Mouse (Mus musculus): ENCODE results near the gene Cd83. TPM values are rescaled to one million over a fixed set of nuclear protein-coding genes. Genes with fewer than 3 reads are reported as not detected.

The Cd83 gene
- polyA plus RNA-seq, 1 experiment from 2014 or later: 28.1 TPM

- Histone ChIP-seq H3K4me2 (ENCODE audit: low read length) (no peak overlapping the region), H3K4me1 (ENCODE audit: control insufficient read depth, insufficient read depth, low read length) (no peaks in the 10 kb centered on the region), H3K4me3 (ENCODE audit: low read depth, low read length) (no peak overlapping the region), H3K36me3 (ENCODE audit: control insufficient read depth, insufficient read depth, low read length) (no peaks in the 10 kb centered on the region; the same call in 1 of the 2 replicates), H3K9me3 (replicated peaks; ENCODE audit: control insufficient read depth, low read length, poor library complexity, severe bottlenecking) (no peaks in the 10 kb centered on the region), H3K27ac (ENCODE audit: low read length) (no peak overlapping the region), H3K9ac (ENCODE audit: low read depth, low read length) (no peak overlapping the region), H3K27me3 (ENCODE audit: control insufficient read depth, insufficient read depth, low read depth, low read length) (0 out of 2 replicates have a peak, but pooled peaks cover 3% of the 10 kb centered on the region)
- ATAC-seq: no peak
- WGBS: 91% methylated on average over 4 of the region's 4 CpGs
Observed at GRCm38 (mm10) chr13:43798655-43799054, 14.1 kb downstream of the Cd83 start.

DNA sequence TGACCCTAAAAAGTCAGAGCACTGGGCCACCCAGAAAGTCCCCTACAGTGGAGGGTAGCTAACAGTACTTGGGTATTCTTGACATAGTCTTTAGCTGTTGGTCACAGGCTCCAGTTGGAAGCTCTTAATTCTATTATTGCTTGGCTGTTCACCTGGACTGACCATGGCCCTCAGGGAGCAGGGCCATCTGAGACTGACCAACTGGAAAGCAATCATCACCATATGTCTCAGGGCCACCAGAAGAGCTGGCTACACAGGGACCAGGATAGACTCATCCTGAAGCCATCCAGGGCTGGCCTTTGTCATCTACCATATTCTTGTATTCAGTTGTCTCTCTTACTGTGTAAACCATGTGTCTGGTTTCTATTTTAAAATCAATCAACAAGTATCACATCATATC, 15.6 kb downstream of the Cd83 start:
- H3K9ac ChIP-seq (ENCODE audit: low read depth, low read length): no peak overlapping the region
- H3K9me3 ChIP-seq (replicated peaks; ENCODE audit: control insufficient read depth, low read length, poor library complexity, severe bottlenecking): no peaks in the 10 kb centered on the region
- ATAC-seq: no peak
- H3K4me3 ChIP-seq (ENCODE audit: low read depth, low read length): no peak overlapping the region
- H3K4me2 ChIP-seq (ENCODE audit: low read length): no peak overlapping the region
- no peaks in the 10 kb centered on the region; the same call in 1 of the 2 replicates for H3K36me3 ChIP-seq (ENCODE audit: control insufficient read depth, insufficient read depth, low read length)
- H3K27me3 ChIP-seq (ENCODE audit: control insufficient read depth, insufficient read depth, low read depth, low read length): no peaks in the 10 kb centered on the region
- no peaks in the 10 kb centered on the region for H3K4me1 ChIP-seq (ENCODE audit: control insufficient read depth, insufficient read depth, low read length)
- H3K27ac ChIP-seq (ENCODE audit: low read length): no peak overlapping the region

- Histone ChIP-seq H3K4me3 (ENCODE audit: low read depth, low read length) (no peak overlapping the region), H3K4me2 (ENCODE audit: low read length) (no peak overlapping the region), H3K9me3 (replicated peaks; ENCODE audit: control insufficient read depth, low read length, poor library complexity, severe bottlenecking) (no peaks in the 10 kb centered on the region), H3K27ac (ENCODE audit: low read length) (no peak overlapping the region), H3K36me3 (ENCODE audit: control insufficient read depth, insufficient read depth, low read length) (no peaks in the 10 kb centered on the region; the same call in 1 of the 2 replicates), H3K9ac (ENCODE audit: low read depth, low read length) (no peak overlapping the region), H3K27me3 (ENCODE audit: control insufficient read depth, insufficient read depth, low read depth, low read length) (no peaks in the 10 kb centered on the region), H3K4me1 (ENCODE audit: control insufficient read depth, insufficient read depth, low read length) (peaks cover 6% of the 10 kb centered on the region)
- no peak for ATAC-seq
- WGBS: 80% methylated on average over 3 of the region's 3 CpGs
Observed at GRCm38 (mm10) chr13:43801961-43802360, 17.4 kb downstream of the Cd83 start.

GRCm38 (mm10) chr13:43802361-43803137, 18.0 kb downstream of the Cd83 start:
- H3K4me2 ChIP-seq (ENCODE audit: low read length): no peak overlapping the region
- H3K27me3 ChIP-seq (ENCODE audit: control insufficient read depth, insufficient read depth, low read depth, low read length): no peaks in the 10 kb centered on the region
- H3K9me3 ChIP-seq (replicated peaks; ENCODE audit: control insufficient read depth, low read length, poor library complexity, severe bottlenecking): no peaks in the 10 kb centered on the region
- H3K4me3 ChIP-seq (ENCODE audit: low read depth, low read length): no peak overlapping the region
- H3K27ac ChIP-seq (ENCODE audit: low read length): no peak overlapping the region
- ATAC-seq: no peak
- WGBS: 90% methylated on average over 8 of the region's 8 CpGs
- no peaks in the 10 kb centered on the region; the same call in 1 of the 2 replicates for H3K36me3 ChIP-seq (ENCODE audit: control insufficient read depth, insufficient read depth, low read length)
- no peak overlapping the region for H3K9ac ChIP-seq (ENCODE audit: low read depth, low read length)
- peaks cover 12% of the 10 kb centered on the region for H3K4me1 ChIP-seq (ENCODE audit: control insufficient read depth, insufficient read depth, low read length)

DNA sequence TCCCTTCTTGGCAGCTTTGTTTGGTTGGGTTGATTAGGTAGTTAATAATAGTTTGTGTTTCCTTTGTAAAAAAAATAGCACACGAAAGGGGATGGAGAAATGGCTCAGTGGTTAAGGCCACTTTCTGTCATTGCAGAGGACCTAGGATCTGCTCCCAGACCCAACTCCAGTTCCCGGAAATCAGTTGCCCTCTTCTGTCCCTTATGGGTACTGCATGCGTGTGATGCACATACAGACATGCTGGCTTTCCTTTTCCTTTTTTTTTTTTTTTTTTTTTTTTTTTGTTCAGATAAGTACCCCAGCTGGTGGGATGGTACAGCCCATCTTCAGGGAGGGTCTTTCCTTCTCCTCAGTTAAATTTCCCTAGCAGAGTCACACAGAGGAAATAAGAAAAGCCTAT, 20.1 kb downstream of the Cd83 start:
- Histone ChIP-seq H3K27me3 (ENCODE audit: control insufficient read depth, insufficient read depth, low read depth, low read length) (0 out of 2 replicates have a peak, but pooled peaks cover 2% of the 10 kb centered on the region), H3K4me2 (ENCODE audit: low read length) (no peak overlapping the region), H3K4me3 (ENCODE audit: low read depth, low read length) (no peak overlapping the region), H3K9ac (ENCODE audit: low read depth, low read length) (no peak overlapping the region), H3K27ac (ENCODE audit: low read length) (no peak overlapping the region), H3K9me3 (replicated peaks; ENCODE audit: control insufficient read depth, low read length, poor library complexity, severe bottlenecking) (no peaks in the 10 kb centered on the region), H3K4me1 (ENCODE audit: control insufficient read depth, insufficient read depth, low read length) (peaks cover 12% of the 10 kb centered on the region), H3K36me3 (ENCODE audit: control insufficient read depth, insufficient read depth, low read length) (no peaks in the 10 kb centered on the region; the same call in 1 of the 2 replicates)
- WGBS: 99% methylated on average over 3 of the region's 3 CpGs
- ATAC-seq: no peak

DNA sequence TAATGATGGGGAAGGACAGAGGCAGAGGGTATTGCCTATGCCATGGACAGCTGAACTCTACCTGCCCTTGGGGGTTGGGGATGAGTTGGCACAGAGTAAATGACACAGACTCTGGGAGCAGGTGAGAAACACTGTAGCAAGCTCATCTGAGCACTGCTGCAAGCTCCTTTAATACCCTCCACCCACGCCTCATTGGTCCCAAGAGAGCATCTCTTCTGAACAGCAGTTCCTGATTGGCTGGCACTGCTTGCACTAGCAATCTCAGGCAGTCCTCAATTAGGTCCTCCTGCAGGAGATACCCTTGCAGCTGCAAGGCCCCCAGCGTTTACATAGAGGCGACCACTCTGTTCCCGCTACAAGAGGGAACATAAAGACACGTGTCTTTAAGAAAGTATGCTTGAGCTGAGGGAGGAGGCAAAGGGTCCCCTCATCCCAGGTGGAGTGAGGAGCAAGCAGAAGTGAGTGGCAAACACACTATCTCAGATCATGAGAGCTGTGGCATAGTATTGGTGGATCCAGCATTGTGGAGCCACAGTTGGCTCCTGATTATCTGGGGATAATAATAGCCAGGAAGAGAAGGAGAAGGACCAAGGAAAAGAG, 20.7 kb downstream of the Cd83 start:
- Histone ChIP-seq H3K4me1 (ENCODE audit: control insufficient read depth, insufficient read depth, low read length) (peaks cover 12% of the 10 kb centered on the region), H3K27me3 (ENCODE audit: control insufficient read depth, insufficient read depth, low read depth, low read length) (0 out of 2 replicates have a peak, but pooled peaks cover 2% of the 10 kb centered on the region), H3K36me3 (ENCODE audit: control insufficient read depth, insufficient read depth, low read length) (no peaks in the 10 kb centered on the region; the same call in 1 of the 2 replicates), H3K4me2 (ENCODE audit: low read length) (no peak overlapping the region), H3K9ac (ENCODE audit: low read depth, low read length) (no peak overlapping the region), H3K4me3 (ENCODE audit: low read depth, low read length) (no peak overlapping the region), H3K27ac (ENCODE audit: low read length) (no peak overlapping the region), H3K9me3 (replicated peaks; ENCODE audit: control insufficient read depth, low read length, poor library complexity, severe bottlenecking) (no peaks in the 10 kb centered on the region)
- no peak for ATAC-seq
- WGBS: 92% methylated on average over 5 of the region's 5 CpGs

- no peaks in the 10 kb centered on the region for H3K9me3 ChIP-seq (replicated peaks; ENCODE audit: control insufficient read depth, low read length, poor library complexity, severe bottlenecking)
- H3K27me3 ChIP-seq (ENCODE audit: control insufficient read depth, insufficient read depth, low read depth, low read length): 0 out of 2 replicates have a peak, but pooled peaks cover 2% of the 10 kb centered on the region
- H3K36me3 ChIP-seq (ENCODE audit: control insufficient read depth, insufficient read depth, low read length): no peaks in the 10 kb centered on the region; the same call in 1 of the 2 replicates
- H3K4me2 ChIP-seq (ENCODE audit: low read length): peak overlapping the region; percentile 23; the same call in 1 of the 2 replicates
- no peak overlapping the region for H3K27ac ChIP-seq (ENCODE audit: low read length)
- no peak overlapping the region for H3K9ac ChIP-seq (ENCODE audit: low read depth, low read length)
- 28% methylated on average over 14 of the region's 14 CpGs for WGBS
- H3K4me3 ChIP-seq (ENCODE audit: low read depth, low read length): no peak overlapping the region
- ATAC-seq: no peak
- H3K4me1 ChIP-seq (ENCODE audit: control insufficient read depth, insufficient read depth, low read length): peaks cover 12% of the 10 kb centered on the region
Observed at GRCm38 (mm10) chr13:43806371-43807271, 22.0 kb downstream of the Cd83 start.

DNA sequence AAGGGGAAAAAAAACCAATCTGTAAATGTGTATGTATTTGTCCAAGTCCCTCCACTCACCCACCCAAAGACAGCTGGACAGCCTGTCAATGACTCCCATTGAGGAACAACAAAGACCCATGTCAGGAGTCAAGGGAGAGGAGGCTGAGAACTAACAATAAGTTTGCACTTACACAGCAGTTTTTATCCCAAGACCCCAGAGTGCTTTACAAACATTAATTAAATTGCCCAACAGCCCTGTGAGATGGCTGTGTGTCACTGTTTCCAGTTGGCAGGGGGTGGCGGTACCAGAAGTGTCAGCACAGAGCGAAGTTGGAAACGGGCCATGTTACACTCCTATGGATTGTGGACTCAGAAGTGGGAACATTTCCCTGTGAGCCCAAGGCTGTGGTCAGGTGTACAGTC, 22.7 kb downstream of the Cd83 start:
- Histone ChIP-seq H3K4me2 (ENCODE audit: low read length) (no peak overlapping the region), H3K36me3 (ENCODE audit: control insufficient read depth, insufficient read depth, low read length) (no peaks in the 10 kb centered on the region; the same call in 1 of the 2 replicates), H3K27me3 (ENCODE audit: control insufficient read depth, insufficient read depth, low read depth, low read length) (0 out of 2 replicates have a peak, but pooled peaks cover 2% of the 10 kb centered on the region), H3K27ac (ENCODE audit: low read length) (no peak overlapping the region), H3K9me3 (replicated peaks; ENCODE audit: control insufficient read depth, low read length, poor library complexity, severe bottlenecking) (no peaks in the 10 kb centered on the region), H3K9ac (ENCODE audit: low read depth, low read length) (no peak overlapping the region), H3K4me1 (ENCODE audit: control insufficient read depth, insufficient read depth, low read length) (peaks cover 12% of the 10 kb centered on the region), H3K4me3 (ENCODE audit: low read depth, low read length) (no peak overlapping the region)
- 34% methylated on average over 3 of the region's 3 CpGs for WGBS
- peak; percentile 51; the same call in 1 of the 2 replicates for ATAC-seq

Data from midbrain, embryonic 16.5 days (tissue).